9 mouse cellular contexts compared by ENCODE assay signal in genomic region chr10:127325454-127326016, GRCm38 (mm10). TPM values are rescaled to one million over a fixed set of nuclear protein-coding genes. Genes with fewer than 3 reads are reported as not detected.
A peak's percentile ranks its signal among the peaks of the same experiment; 100 is the strongest.
DNase-seq lines count a peak whose midpoint lies in the region; ATAC-seq and TF ChIP-seq lines count a peak whose summit lies in the region.
"Had no signal": no experiment of that assay in that cellular context is flagged by ENCODE, and none has a peak within 500 bp of the region (broad histone marks: within the 10 kb centered on the region; RNA-seq: fewer than 3 reads in every experiment).

No protein-coding gene starts in this region.

- ATAC-seq in heart, embryonic 14.5 days (ENCODE audit: insufficient number of reproducible peaks, insufficient read depth, low FRiP score, low read depth): no peak
- ATAC-seq in hindbrain, postnatal 0 days: no peak
- no peak for ATAC-seq in midbrain, postnatal 0 days (ENCODE audit: low FRiP score)

- DNase-seq in heart, adult 8-10 months (ENCODE audit: low spot score): no peak
- peak; percentile 52 for DNase-seq in ES-CJ7 (ENCODE audit: low read depth, low spot score)
- no peak for DNase-seq in hindbrain, postnatal 0 days (ENCODE audit: low spot score)
- no peak for DNase-seq in midbrain, postnatal 0 days (ENCODE audit: low spot score)
- no peak for DNase-seq in right cerebral cortex, postnatal 36 days (ENCODE audit: low spot score in 2 of 2)
- DNase-seq in right cerebral cortex, postnatal 4 days: no peak
- DNase-seq in cerebellum, adult 18-20 months: no peak

- peak overlapping the region; percentile 89 for H3K4me2 ChIP-seq in heart, embryonic 14.5 days (ENCODE audit: low read length)
- H3K4me2 ChIP-seq in hindbrain, postnatal 0 days (ENCODE audit: low read depth, low read length): peak overlapping the region; percentile 63
- peak overlapping the region; percentile 56 for H3K4me2 ChIP-seq in midbrain, postnatal 0 days (ENCODE audit: low read depth, low read length, poor library complexity, severe bottlenecking)

- no peak for TF ChIP-seq CTCF in hindbrain, postnatal 0 days (IDR thresholded peaks at IDR 0.05; ENCODE audit: low read depth)
- TF ChIP-seq CTCF in midbrain, postnatal 0 days (IDR thresholded peaks at IDR 0.05): no peak

- peak overlapping the region; percentile 65; the same call in 1 of the 2 replicates for H3K9ac ChIP-seq in heart, embryonic 14.5 days (ENCODE audit: low read length)
- H3K9ac ChIP-seq in hindbrain, postnatal 0 days (replicated peaks; ENCODE audit: low read length): no peak overlapping the region
- H3K9ac ChIP-seq in midbrain, postnatal 0 days (replicated peaks; ENCODE audit: low read length, poor library complexity, severe bottlenecking): no peak overlapping the region

- 38% methylated on average over 14 of the region's 14 CpGs for WGBS in heart, embryonic 14.5 days
- 39% methylated on average over 14 of the region's 14 CpGs for WGBS in hindbrain, postnatal 0 days
- 38% methylated on average over 14 of the region's 14 CpGs for WGBS in midbrain, postnatal 0 days

- H3K27me3 ChIP-seq in heart, embryonic 14.5 days (ENCODE audit: control insufficient read depth, insufficient read depth, low read length): peaks cover 68% of the 10 kb centered on the region
- H3K27me3 ChIP-seq in hindbrain, postnatal 0 days (ENCODE audit: insufficient read depth, low read length): peaks cover 46% of the 10 kb centered on the region
- peaks cover 61% of the 10 kb centered on the region for H3K27me3 ChIP-seq in midbrain, postnatal 0 days (ENCODE audit: insufficient read depth, low read length)

- no peaks in the 10 kb centered on the region for H3K36me3 ChIP-seq in heart, embryonic 14.5 days (ENCODE audit: control insufficient read depth, insufficient read depth, low read length)
- H3K36me3 ChIP-seq in hindbrain, postnatal 0 days (ENCODE audit: insufficient read depth, low read length): no peaks in the 10 kb centered on the region
- H3K36me3 ChIP-seq in midbrain, postnatal 0 days (ENCODE audit: insufficient read depth, low read length): no peaks in the 10 kb centered on the region

- H3K27ac ChIP-seq in heart, embryonic 14.5 days (replicated peaks in 1 of 2; ENCODE audit: control insufficient read depth in 1 of 2, insufficient read depth in 1 of 2, low read depth in 2 of 2, low read length in 2 of 2): no peak overlapping the region
- no peak overlapping the region for H3K27ac ChIP-seq in hindbrain, postnatal 0 days
- H3K27ac ChIP-seq in midbrain, postnatal 0 days (ENCODE audit: low read depth, low read length): no peak overlapping the region

- H3K9me3 ChIP-seq in heart, embryonic 14.5 days (ENCODE audit: control insufficient read depth, low read length): no peaks in the 10 kb centered on the region
- no peaks in the 10 kb centered on the region for H3K9me3 ChIP-seq in hindbrain, postnatal 0 days (ENCODE audit: low read length)
- H3K9me3 ChIP-seq in midbrain, postnatal 0 days (ENCODE audit: low read length): no peaks in the 10 kb centered on the region

- H3K4me3 ChIP-seq in heart, embryonic 14.5 days (ENCODE audit: control insufficient read depth in 1 of 2, insufficient read depth in 1 of 2, low read depth in 1 of 2, low read length in 2 of 2): peak overlapping the region; percentile 47 to 51
- H3K4me3 ChIP-seq in hindbrain, postnatal 0 days (ENCODE audit: low read length): no peak overlapping the region
- H3K4me3 ChIP-seq in midbrain, postnatal 0 days (ENCODE audit: low read depth, low read length): peak overlapping the region; percentile 30; the same call in 1 of the 2 replicates

- peaks cover 9 to 15% of the 10 kb centered on the region in 2 experiments for H3K4me1 ChIP-seq in heart, embryonic 14.5 days (ENCODE audit: control insufficient read depth in 2 of 2, insufficient read depth in 2 of 2, low read length in 2 of 2)
- H3K4me1 ChIP-seq in hindbrain, postnatal 0 days (ENCODE audit: insufficient read depth, low read length): no peaks in the 10 kb centered on the region
- H3K4me1 ChIP-seq in midbrain, postnatal 0 days (ENCODE audit: insufficient read depth, low read length): peaks cover 3% of the 10 kb centered on the region; the same call in 1 of the 2 replicates

RNA-seq across cellular contexts. Expression of gene Arhgap9, which starts 3.8 kb away (rescaled TPM):
- 1.3 and 2.4 TPM in 2 replicates for polyA plus RNA-seq in heart, embryonic 14.5 days (2014; fragmentation: Nextera tagmentation; extraction: Ambion mirVana)
- total RNA-seq in heart, adult 8-10 months (2022): 1 to 10 TPM; 1.5 to 3.2 (median 3.0) TPM
- total RNA-seq in hindbrain, postnatal 0 days (2014; rRNA removed): 1.0 and 1.5 TPM in 2 replicates
- polyA plus RNA-seq in hindbrain, postnatal 0 days (2015; fragmentation: Nextera tagmentation; extraction: Ambion mirVana): 1.2 and 1.3 TPM in 2 replicates
- total RNA-seq in midbrain, postnatal 0 days (2014; rRNA removed): 0.24 and 1.2 TPM in 2 replicates
- 0.91 and 1.0 TPM in 2 replicates for polyA plus RNA-seq in midbrain, postnatal 0 days (2015; fragmentation: Nextera tagmentation; extraction: Ambion mirVana)

RNA-seq across cellular contexts. Expression of gene Mars, which starts 13.9 kb away (rescaled TPM):
- 76.1 and 76.2 TPM in 2 replicates for polyA plus RNA-seq in heart, embryonic 14.5 days (2014; fragmentation: Nextera tagmentation; extraction: Ambion mirVana)
- total RNA-seq in heart, adult 8-10 months (2022): 10 to 100 TPM; 42.1 to 48.8 (median 45.4) TPM
- total RNA-seq in hindbrain, postnatal 0 days (2014; rRNA removed): 74.4 and 90.4 TPM in 2 replicates
- polyA plus RNA-seq in hindbrain, postnatal 0 days (2015; fragmentation: Nextera tagmentation; extraction: Ambion mirVana): 104 TPM in 2 replicates
- 62.6 and 84.3 TPM in 2 replicates for total RNA-seq in midbrain, postnatal 0 days (2014; rRNA removed)
- 103 and 112 TPM in 2 replicates for polyA plus RNA-seq in midbrain, postnatal 0 days (2015; fragmentation: Nextera tagmentation; extraction: Ambion mirVana)

RNA-seq across cellular contexts. Expression of gene Gli1, which starts 16.2 kb away (rescaled TPM):
- 0.07 and 0.36 TPM in 2 replicates for polyA plus RNA-seq in heart, embryonic 14.5 days (2014; fragmentation: Nextera tagmentation; extraction: Ambion mirVana)
- total RNA-seq in heart, adult 8-10 months (2022): 1 to 10 TPM; 1.1 to 1.7 (median 1.3) TPM
- total RNA-seq in hindbrain, postnatal 0 days (2014; rRNA removed): 10.9 and 13.0 TPM in 2 replicates
- polyA plus RNA-seq in hindbrain, postnatal 0 days (2015; fragmentation: Nextera tagmentation; extraction: Ambion mirVana): 2.7 TPM in 2 replicates
- total RNA-seq in midbrain, postnatal 0 days (2014; rRNA removed): 4.2 and 6.9 TPM in 2 replicates
- 1.0 and 1.1 TPM in 2 replicates for polyA plus RNA-seq in midbrain, postnatal 0 days (2015; fragmentation: Nextera tagmentation; extraction: Ambion mirVana)
- total RNA-seq: common myeloid progenitor, adult 5-6 weeks had no signal

RNA-seq across cellular contexts. Expression of gene Inhbe, which starts 28.7 kb away (rescaled TPM):
- not detected in 2 replicates for polyA plus RNA-seq in heart, embryonic 14.5 days (2014; fragmentation: Nextera tagmentation; extraction: Ambion mirVana)
- total RNA-seq in heart, adult 8-10 months (2022): not detected
- not detected in 2 replicates for total RNA-seq in hindbrain, postnatal 0 days (2014; rRNA removed)
- not detected in 2 replicates for polyA plus RNA-seq in hindbrain, postnatal 0 days (2015; fragmentation: Nextera tagmentation; extraction: Ambion mirVana)
- not detected in 2 replicates for total RNA-seq in midbrain, postnatal 0 days (2014; rRNA removed)
- polyA plus RNA-seq in midbrain, postnatal 0 days (2015; fragmentation: Nextera tagmentation; extraction: Ambion mirVana): 0.04 TPM in 1 of 2 replicates, not detected in the other
- total RNA-seq: common myeloid progenitor, adult 5-6 weeks had no signal

RNA-seq across cellular contexts. Expression of gene Mbd6, which starts 36.7 kb away (rescaled TPM):
- polyA plus RNA-seq in heart, embryonic 14.5 days (2014; fragmentation: Nextera tagmentation; extraction: Ambion mirVana): 13.8 and 16.1 TPM in 2 replicates
- total RNA-seq in heart, adult 8-10 months (2022): 10 to 100 TPM; 17.6 to 25.5 (median 19.5) TPM
- 8.1 and 11.2 TPM in 2 replicates for total RNA-seq in hindbrain, postnatal 0 days (2014; rRNA removed)
- 8.3 and 11.5 TPM in 2 replicates for polyA plus RNA-seq in hindbrain, postnatal 0 days (2015; fragmentation: Nextera tagmentation; extraction: Ambion mirVana)
- total RNA-seq in midbrain, postnatal 0 days (2014; rRNA removed): 8.2 and 10.0 TPM in 2 replicates
- polyA plus RNA-seq in midbrain, postnatal 0 days (2015; fragmentation: Nextera tagmentation; extraction: Ambion mirVana): 7.3 and 11.2 TPM in 2 replicates
